Mouse (Mus musculus): ENCODE results near the gene Trip12. TPM values are rescaled to one million over a fixed set of nuclear protein-coding genes. Genes with fewer than 3 reads are reported as not detected.

Gene Trip12
- total RNA-seq, 2 experiments from 2014 or later: 191 to 208 TPM

DNA sequence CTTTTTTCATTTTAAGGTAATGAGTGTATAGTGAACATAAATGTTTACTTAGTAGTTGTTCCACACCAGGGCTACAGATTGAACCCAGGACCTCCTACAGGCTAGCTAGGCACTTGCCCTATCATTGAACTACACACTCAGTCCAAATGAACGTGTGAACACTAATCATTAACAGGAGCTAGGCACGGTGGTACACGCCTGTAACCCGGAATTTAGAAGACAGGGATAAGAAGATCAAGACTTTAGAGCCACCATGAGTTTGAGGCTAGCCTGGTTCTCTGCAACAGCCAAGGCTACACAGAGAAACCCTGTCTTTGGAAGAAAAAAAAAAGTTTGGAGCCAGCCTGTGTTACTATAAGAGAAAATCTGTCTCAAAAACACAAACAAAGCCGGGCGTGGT is 19.3 kb upstream of the Trip12 start:
- no peak for DNase-seq

DNA sequence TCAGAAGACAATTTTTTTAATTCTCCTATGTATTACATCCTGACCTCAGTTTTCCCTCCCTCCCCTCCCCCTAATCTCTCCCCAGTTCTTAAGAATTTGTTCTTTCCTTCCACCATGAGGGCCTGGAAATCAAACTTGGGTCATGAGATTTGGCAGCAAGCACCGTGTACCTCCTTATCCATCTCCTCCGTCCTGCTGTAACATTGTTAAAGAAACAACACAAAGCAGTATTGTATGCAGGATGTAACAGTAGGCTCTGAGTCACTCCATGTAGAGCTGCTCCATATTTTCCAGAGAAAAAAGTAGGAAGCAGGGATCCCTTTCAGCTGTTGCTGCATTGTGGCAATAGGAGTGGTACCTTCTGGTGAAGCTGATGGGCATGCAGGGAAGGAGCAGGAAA is 15.4 kb upstream of the Trip12 start:
- no peak for DNase-seq

DNA sequence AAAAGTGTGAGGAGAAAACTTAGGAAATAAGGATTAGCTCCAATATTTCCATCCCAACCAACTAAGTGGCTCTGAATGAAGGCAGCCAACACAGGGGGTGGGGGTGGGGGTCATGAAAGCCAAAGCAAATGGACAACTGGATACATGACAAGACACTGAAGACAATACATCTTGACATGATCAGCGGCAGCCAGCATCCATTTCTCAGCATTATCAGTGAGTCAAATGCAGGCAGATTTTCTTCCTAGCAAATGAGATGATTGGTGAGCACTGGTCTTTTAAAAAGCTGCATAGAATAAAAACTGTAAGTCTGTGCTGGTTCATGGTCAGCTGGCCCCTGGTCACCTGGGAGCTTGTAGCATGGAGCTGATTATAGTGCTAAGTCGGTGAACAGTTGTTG is 14.7 kb upstream of the Trip12 start:
- DNase-seq: no peak

DNA sequence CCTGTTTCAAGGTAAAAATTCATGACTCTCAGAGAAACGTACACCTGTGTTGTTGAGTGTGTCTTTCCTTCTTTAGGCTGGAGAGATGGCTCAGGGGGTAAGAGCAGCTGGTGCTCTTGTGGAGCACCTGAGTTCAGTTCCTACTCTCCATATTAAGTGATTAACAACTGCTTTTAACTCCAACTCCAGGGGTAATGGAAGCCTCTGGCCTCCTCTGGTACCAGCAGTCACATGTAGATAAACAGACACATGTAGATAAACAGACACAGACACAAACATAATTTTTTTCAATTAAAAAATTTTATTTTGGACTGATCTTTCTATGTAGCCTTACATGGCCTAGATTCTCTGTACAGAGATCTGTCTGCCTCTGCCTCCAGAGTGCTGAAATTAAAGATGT is 13.4 kb upstream of the Trip12 start:
- DNase-seq: no peak

DNA sequence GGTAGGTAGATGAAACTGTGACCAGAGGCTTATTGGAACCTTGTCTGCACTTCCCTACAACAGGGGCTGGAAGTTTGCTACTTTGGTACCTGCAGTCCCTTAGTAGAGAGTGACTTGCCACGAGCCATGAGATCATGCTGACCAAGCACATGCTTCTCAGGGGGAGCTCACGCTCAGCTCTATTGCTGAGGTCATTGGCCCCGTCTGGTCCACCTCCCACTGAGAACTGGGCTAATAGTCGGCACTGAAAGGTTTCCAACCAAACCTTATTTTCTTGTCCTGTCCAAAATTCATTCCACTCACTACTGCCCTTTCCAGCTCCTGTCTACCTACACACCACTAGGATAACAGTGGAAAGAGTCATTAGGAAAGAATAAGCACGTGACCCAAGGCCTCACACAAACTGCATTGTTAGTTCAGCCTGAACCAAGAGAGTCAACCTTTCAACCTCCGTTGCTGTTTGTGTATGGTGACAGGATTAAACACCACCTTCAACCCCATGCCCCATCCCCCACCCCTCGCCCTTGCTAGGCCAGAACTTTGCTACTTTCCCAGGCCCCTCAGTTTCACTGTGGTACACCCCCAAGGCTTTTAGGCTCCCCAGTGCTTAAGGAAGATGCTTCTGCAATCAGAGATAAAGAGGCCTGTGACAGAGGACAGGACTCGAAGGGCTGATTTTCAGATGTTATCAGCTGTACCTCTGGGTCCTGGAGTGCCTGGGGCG is 11.4 kb upstream of the Trip12 start:
- no peak for DNase-seq

DNA sequence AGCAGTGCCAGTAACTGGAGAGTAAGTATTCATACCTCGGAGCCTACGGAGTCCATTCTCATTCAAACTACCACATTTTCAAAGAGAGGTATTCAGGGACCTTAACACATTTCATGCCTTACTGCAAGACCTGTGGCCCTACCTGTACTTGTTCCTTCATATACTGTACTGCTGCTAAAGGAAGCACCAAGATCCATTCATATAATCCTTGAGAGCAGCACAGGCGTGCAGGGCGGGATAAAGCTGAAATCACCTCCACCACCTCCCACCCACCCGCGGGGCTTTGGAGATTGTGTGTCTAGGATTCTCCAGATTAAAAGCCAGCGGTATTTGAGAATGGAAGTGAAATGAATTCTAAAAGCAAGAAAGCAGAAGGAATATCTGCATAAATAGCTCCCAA is 10.2 kb upstream of the Trip12 start:
- no peak for DNase-seq

DNA sequence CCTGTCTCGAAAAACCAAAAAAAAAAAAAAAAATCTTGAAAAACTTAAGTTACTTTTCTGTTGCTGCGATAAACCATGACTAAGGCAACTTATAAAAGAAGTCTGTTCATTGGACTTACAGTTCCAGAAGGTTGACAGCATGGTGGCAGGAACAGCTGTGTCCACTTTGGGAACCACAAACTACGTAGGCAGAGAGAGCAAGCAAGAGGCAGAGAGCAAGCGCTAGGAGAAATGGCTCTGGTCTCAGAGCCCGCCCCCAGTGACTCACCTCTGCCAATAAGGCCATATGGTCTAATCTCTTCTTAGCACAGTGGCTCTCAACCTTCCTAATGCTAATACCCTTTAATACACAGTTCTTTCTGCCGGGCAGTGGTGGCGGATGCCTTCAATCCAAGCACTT is 9.5 kb upstream of the Trip12 start:
- DNase-seq: no peak

DNA sequence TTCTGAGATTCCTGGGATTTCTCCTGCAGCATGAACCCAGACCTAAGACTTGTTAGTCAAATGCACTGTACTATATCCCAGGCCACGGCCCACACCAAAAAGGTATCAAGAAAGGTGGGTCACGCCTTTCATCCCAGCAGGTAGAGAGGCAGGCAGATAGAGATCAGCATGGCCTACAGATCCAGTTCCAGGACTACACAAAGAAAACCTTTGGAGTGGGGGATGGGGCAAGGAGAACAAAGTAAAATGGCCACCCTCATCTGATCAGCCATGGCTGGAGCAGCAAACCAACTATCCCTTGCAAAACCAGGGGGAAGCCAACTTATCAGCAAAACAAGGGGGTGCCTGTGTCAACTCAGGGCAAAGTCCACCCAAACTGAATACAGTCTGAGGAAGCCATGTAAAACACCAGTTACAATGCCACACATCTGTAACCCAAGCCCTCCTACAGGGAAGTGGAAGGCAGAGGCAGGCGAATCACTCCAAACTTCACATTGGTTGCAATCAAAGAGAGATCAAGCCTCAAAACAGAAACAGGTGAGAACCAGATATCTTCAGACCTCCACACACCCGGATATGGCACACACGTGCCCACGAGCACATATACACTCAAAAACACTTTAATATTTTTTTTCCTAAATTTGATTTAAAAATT is 8.6 kb upstream of the Trip12 start:
- DNase-seq: no peak

DNA sequence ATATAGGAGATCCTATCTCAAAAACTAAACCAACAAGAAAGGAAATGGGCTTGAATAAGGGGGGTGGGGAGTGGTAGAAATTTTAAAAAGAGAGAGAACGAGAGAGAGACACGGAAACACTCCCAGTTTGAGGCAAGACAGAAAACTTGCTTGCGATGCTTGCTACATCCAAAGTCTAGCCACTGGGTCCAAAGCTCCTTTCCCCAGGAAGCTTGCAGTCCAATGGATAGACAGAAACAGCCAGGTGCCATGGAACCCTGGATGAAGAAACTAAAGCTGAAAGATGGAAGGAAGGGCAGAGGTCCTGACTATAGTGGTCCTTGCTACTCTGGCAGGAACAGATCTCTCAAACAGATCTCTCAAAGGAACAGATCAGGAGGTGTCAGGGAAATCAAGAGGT is 8.0 kb upstream of the Trip12 start:
- no peak for DNase-seq

DNA sequence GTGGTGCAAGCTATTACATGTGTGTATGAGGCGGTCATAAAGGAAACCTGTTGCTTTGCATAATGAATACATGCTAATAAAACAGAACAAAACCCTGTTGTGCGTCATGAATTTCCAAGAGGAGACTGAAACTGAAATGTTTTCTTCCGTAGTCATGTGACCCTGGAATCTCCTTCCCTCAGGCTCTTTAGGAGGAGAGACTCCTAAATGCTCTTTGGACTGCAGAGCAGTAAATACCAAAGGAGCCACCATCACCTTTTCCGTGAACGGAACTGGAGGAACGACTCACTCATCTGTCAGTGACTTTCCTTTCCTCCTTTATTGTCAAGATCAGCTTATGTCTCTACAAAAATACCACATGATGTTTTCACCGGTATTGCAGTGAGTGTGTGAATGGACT is 7.4 kb upstream of the Trip12 start:
- DNase-seq: no peak

DNA sequence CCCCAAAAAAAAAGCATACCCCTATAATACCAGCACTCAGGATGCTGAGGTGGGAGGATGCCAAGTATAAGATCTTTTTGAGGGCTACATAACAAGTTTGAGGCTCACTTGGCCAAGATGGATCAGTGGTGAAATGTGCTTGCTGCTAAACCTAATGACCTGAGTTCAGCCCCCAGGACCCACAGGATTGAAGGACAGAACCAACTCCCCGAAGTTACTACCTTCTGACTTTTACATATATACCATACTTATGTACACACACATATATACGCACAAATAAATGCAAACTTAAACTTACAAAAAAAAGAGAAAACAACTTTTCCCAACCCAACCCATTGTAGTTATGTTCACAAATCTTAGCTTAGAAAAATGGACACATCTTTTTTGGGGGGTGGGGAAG is 3.0 kb upstream of the Trip12 start:
- DNase-seq: no peak

DNA sequence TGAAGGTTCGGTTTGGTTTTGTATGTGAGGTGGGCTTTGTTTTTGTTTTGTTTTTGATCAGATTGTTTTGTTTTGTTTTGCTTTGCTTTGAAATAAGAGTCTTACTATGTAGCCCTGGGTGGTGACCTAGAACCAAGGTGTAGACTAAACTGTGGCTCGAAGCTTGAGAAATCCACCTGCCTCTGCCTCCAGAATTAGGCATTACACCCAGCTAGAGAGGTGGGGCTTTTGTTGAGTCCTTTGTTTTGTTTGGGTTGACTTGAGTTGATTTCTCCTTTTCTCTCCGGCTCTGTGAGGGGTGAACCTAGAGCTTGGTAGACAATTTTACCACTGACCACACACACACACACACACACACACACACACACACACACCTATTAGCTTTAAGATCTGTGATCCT is 745 bp upstream of the Trip12 start:
- no peak for DNase-seq

DNA sequence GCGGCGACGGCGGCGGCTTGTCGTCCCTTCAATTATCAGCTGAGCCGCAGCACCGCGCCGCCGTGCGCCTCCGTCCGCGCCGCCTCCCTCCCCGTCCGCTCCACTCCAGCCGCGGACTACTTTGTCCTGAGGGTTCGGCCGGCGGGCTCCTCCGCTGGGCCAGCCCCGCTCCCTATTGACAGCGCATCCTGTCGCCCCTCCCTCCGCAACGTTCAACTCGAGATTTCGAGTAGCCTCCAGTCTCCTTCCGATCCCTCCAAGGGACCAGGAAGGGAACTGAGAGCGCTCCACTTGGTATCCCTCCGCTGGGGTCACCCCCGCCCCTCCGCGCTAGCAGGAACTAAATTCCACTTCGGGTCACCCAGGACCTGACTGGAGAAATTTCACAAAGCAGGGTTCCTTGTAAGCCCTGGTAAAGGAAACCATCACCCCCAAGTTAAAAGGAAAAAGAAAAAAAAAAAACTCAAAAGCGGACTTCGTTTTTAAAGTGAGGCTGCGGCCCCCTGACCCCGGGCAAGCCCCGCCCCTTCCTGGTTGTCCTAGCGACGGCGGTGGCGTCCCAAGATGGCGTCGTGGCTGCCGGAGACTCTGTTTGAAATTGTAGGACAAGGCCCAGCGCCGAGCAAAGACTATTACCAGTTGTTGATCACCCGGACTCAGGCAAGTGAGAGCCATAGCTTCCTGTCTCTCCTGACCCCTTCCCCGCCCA is 853 bp downstream of the Trip12 start, which contains the start of gene Fbxo36:
Gene Fbxo36, plus strand, starts transcription at position 533 of the 709 bp plus-strand sequence.
- peak; percentile 91 to 92 for DNase-seq

DNA sequence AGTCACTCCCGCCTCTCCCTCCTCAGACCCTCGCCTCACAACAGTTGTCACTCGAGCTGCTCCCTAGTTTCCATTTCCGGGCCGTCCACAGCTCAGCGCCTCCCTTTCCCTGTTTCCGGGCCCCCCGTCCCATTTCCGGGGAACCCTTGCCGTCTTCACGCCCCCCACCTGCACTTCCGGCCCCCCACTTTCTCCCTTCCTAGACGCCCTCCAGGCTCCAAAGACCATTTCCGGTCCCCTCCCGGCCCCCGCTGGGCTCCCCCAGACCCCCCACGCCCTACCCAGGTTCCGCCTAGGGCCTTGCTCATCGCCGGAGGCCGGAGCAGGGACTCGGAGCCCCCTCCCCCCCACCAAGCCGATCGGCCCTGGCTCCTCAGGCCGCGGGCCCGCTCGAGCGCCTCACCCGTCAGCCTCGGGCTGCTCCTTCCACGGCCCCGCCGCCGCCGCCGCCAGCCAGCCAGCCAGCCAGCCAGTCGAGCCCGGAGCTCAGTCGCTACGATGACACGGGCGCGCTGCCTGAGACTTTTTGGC is 1.6 kb downstream of the Trip12 start:
- DNase-seq: peak; percentile 69 to 70

DNA sequence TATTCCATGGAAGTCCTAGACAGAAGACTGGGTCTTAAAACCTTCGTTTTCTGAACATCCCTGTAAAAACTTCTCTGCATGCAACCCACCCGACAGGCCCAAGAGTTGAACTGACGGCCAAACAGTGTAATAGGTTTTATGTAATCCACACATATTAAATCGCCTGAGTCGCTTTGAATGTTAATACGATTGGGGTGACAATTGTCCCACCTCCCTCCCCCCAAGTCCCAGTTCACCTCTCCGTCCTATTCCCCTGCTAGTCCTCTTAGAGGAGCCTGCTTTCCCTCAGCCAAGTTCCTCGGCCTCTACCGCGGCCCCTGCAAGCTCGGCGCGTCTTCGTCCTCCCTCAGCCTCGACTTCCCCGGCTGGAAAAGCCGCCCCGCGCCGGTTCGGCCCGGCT is 2.2 kb downstream of the Trip12 start:
- DNase-seq: no peak

DNA sequence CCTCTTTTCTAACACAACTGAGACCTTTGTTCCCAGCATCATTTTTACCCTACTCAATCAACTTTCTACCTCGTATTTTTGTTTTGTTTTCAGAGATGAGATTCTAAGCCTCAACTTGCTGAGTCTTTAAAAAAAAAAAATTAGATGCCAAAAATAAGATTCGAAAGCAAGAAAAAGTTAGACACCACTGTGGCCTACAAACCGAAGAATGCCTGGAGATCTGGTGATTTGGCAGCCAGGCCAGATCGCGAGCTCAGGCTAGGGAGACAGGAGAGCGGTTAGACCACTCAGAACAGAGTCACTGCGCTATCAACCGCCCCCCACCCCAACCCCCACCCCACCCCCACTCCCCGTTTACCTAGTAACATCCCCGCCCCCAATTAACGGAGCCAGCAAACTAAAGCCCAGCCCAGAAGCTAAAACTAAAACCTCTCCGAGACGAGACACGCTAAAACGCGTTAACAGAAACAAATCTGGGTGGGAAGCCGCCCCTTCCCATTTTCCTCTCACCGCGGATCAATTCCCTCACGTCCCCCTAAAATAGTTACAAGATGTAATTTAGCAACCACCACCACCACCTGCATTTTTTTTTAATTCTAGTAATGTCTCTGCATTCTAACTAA is 2.7 kb downstream of the Trip12 start:
- no peak for DNase-seq

DNA sequence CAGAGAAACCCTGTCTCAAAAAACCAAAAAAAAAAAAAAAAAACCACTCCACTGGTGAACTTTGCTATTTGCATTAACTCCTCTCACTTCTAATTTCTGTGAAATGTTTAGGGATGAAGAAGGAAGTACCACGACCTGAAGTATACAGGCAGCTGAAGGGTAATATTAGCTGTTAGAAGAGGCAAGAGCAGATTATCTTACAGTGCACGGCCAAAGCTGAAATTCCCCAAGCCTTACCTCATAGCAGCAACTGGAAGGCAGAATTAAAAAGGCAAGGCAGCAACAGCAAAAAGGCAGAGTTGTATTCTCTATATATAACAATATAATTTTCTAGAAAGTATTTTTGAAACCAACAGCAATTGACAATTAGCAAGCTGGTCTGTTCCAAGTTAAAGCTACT is 15.2 kb downstream of the Trip12 start:
- no peak for DNase-seq

DNA sequence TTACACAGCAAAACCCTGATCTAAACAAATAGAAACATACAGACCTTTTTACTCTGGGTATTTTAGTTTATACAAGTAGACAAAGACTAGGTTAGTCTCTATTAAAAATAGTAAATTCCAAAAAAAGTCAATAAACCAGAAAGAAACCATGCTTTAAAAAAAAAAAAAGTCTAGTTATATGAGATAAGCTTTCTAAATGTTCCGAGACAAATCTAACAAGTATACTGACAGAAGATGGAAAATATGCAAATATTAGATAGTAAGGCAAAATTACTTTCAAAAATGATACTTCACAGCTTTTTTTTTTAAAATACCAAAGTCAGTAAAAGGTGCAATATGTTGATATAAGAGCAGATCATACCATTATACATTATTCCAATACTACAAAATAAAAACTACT is 22.7 kb downstream of the Trip12 start:
- no peak for DNase-seq

DNA sequence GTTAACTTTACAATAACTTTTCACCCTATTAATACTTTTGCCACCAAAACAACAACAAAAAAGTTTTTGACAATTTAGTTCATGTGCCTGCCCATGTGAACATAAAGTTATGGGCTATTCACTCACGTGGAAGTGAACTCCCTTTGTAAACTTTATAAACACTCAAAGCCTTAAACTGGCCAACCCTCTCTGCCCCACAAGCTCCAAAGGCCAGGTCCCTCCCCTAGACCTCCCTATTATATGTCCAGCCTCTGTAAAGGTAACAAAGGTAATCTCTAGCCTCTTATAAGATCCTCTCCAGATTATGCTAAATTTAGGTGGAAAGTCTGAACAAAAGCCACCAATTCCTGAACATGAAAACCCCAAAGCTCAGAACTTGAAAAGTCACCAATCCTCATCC is 36.5 kb downstream of the Trip12 start:
- DNase-seq: no peak

DNA sequence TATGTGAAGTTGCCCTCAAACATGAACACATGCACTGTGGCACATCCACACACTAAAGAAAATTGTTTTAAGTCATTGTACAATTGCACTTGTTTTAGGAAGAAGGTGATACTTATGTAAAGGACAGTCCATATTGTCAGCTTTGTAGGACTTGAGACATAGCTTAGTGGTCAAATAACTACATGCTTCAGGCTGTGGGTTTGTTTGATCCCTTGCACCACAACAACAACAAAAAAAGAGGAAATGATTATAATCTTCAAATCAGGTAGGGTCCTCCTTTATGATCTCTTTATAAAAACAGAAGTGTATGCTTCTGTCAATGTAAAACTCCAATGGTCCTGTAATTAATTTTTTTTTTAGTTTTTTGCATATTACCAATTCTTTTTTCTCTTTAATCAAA is 41.1 kb downstream of the Trip12 start:
- no peak for DNase-seq

DNA sequence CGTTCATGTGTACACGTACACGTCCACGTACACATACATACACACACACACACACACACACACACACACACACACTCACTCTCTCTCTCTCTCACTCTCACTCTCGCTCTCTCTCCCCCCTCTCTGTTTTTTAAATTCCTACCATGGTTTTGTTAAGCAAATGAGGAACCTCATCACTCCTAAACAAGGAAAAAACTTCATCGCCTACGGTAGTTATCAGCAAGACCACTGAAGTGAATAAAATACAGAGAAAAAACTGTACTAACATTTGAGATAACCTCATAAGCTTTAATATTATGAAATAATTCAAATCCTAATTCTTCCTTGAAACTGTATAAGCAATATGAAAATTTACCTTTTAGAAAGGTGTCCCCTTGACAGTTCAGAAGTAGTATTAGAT is 45.0 kb downstream of the Trip12 start:
- no peak for DNase-seq

DNA sequence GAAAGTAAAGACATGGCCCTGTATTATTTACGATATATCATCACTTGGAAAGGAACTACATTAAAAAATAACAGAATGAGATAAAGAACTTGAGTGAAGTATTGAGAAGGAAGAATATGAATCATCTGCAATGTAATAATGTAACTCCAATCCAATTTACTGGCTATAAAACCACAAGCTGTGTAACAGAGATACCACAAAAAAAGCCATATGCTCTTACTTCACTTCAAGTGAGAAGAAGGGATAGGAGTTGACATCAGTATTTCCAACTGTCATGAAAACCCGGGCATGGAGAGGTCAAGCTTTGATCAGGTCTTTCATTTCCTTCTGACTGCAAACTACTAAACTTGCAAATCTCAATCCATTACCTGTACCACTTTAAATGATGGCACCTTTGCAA is 48.9 kb downstream of the Trip12 start:
- no peak for DNase-seq

DNA sequence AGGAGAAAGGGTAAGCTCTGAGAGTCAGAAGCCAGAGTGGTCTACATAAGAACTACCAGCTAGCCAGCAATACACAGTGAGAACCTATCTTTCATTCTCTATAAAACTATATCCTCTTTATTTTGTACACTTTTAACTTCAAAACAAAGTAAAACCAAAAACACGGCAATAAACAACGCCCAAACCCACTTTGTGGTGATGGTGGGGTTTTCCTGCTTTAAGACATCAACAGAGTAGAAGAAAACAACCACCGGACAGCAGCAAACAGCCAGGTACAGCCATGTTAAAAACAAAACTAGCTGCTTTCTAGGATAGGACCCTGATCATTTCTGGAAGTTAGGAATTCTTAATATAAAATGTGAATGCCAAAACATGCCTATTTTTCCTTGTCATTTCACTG is 59.7 kb downstream of the Trip12 start:
- DNase-seq: no peak
